Mouse (Mus musculus): ENCODE measurements around the gene Fam20c.

Fam20c gene

DNA sequence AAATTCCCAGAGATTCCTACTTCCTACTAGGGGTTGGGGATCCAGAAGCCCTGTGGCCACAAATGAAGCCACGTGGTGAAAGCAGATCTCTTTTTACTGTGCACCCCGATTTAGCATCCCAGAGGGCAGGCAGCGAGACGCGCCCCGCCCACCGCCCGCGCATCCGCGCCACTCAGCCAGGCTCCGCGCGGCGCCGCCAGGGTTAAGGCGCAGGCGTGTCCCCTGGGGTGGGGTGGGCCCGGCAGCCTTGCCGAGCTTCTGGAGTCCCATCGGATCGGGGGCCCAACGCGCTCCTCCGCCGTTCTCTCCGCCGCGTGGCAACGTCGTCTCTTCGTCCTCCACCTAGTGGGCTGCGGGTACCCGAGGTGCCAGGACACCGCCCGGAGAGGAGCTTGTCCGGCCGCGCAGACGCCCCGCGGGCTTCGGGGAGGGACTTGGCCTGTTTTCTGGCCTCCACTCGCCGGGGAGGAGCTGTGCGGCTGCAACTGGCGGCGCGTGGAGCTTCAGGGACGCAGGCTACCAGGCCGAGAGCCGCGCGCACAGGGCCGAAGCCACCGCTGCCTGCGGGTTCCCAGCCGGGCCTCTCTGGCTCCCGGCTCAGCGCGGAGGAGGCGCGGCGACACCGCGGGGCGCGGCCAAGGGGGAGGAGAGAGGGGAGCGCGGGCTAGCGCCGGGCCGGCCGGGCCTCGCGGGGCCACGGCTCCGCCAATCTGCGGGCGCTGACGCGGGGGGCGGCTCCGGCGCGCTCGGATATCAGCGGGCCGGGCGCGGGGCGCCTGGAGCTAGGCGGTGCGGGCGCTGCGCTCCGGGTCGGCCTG is at the start of gene Fam20c:
Fam20c (plus strand) TSS at position 212 of the 818 bp plus-strand sequence.
- DNase-seq (ENCODE audit: low read depth, low spot score) = peak; percentile 45

DNA sequence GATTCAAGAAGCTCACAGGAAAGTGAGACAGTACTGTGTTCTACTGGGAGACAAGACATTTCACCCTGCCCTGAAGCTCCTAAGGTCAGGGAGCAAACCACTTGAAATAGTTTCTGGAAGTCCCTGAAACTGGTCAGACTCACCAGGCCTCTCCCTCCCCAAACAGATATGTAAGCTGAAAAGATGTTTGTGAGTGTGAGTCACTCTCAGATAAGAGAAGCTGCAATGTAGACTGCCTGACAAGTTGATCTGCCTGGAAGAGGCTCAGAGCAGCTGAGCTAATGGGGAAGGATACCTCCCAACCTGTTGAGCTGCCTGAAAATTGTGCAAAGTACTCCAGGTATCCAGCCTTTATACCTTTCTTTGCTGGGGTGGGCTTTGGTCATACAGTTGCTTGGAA is 46.9 kb upstream of the Fam20c start:
- no peak for DNase-seq (ENCODE audit: low read depth, low spot score)

DNA sequence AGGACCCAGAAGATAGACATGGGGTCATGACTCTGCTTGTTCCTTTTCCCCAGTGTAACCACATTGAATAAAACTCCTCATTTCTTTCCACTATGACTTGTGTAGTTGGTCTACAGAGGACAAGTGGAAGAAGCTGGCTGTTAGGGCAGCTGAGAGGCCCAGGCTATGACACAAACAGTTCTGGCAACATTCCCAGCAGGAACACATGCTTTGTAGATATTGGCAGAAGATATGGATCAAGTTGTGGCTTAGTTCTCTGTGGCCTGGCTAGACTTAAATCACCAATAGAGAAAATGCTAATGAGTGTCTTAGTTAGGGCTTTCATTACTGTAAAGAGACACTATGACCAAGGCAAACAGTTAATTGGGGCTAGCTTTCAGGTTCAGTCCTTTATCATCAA is 45.7 kb upstream of the Fam20c start:
- no peak for DNase-seq (ENCODE audit: low read depth, low spot score)

DNA sequence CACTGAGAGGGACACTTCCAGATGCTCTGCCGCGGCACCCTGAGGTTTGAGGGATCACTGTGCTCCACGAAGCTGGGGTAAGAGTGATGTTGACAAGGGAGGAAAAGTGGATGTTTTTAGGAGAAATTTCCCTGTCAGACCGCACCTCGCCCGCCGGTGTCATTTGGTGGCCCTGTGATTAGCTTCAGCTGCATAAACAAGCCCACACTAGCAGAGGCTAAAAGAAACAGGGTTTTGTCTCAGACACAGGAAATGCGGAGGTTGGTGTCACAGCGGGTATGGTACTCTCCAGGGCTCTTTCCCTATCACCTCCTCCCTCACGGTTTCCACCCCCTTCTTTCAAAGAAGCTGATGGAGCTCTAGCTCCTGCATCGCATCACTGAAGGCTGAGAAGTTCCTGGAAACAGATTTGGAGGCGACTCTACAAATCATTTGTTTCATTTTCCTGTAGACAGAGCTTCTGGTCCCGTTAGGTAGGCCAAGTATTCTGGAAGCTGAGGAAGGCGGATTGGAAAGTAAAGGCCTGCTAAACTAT is 38.7 kb upstream of the Fam20c start:
- no peak for DNase-seq (ENCODE audit: low read depth, low spot score)

DNA sequence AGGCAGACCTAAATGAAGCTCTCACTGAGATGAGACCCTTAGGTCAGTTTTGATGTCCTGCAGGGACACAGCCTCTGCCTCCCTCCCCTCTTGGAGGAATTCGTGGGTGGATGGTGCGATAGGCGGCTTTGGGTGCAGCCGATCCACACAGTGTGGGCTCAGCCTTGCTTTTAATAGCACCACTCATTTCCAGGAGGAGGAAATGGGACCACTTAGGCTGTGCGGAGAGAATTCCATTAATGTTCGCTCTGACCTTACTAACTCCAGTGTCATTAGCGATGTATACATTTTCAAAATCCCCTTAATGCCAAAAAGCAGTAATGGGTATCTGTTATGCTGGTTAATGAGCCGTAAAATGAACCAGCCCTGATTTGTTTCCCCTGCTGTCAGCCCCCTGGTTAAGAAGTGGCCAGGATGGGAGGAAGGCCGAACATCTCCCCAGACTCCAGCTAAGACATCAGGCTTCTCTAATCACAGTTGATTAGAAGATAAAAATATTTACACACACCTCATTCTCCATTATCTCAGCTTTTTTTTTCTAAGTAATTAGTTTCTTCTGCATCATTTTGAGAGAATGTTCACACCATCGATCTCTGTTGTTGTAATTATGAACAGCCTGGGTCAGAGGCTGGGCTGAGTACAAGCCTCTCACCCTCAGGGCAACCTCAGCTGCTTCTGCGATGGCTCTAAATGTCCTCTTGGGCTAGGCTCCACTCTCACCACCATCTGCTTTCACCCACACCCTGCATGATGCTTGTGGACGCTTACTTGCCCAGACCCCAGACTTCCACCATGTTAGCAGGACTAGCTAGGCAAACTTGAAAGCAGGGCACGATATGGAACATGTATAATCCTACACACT is 33.8 kb upstream of the Fam20c start:
- no peak for DNase-seq (ENCODE audit: low read depth, low spot score)

DNA sequence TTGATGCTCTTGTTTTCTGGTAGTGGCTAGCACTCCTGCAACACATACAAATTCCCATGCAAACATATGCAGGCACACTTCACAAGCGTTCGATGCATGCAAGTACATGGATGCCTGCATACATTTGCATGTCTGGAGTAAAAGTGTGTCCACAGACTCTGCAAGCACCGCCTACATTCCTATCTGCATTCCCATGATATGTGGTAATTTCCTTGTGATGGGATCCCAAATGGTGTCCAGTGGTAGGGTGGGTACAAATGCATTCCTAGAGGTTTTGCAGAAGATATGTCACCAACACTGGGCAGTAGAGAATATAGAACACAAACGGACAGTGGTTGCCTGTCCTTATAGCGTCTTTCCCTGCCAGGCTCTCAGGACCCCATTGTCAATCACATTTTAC is 29.9 kb upstream of the Fam20c start:
- DNase-seq (ENCODE audit: low read depth, low spot score) = no peak

DNA sequence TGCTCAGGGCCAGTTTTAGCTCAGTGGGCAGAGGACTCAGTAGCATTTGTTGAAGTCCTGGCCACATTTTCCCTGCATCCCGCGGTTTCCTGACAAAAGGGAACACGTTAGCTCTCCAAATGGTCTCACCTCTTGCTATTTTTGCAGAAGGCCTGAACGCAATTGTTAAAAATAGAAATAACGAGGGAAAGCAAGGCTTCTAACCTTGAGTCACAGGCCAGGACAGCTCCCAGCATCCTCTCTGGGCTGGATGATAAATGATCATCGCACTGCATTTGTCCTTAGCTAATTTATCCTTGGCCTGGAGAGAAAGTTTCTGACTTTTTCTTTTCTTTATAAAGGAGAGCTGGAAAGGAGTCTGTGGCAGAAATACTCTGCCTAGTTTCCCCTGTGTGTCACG is 29.2 kb upstream of the Fam20c start:
- DNase-seq (ENCODE audit: low read depth, low spot score) = no peak

DNA sequence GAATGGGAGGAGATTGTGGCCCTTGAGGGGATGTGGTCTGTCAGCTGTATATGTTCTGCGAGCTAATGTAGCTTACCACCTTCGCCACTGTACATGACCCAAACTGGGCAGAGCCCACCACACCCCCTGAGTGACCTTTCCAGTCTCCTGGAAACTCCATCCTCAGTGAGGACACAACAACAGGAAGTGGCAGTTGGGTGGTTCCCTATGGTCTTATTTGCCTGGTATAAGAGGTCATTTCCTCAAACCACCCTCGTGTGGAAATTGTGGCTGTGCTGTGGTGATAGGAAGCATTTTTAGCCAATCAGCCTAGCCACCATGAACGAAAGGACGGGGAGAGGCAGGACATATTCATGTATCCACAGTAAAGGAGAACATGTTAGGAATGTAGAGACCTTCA is 23.5 kb upstream of the Fam20c start:
- no peak for DNase-seq (ENCODE audit: low read depth, low spot score)

DNA sequence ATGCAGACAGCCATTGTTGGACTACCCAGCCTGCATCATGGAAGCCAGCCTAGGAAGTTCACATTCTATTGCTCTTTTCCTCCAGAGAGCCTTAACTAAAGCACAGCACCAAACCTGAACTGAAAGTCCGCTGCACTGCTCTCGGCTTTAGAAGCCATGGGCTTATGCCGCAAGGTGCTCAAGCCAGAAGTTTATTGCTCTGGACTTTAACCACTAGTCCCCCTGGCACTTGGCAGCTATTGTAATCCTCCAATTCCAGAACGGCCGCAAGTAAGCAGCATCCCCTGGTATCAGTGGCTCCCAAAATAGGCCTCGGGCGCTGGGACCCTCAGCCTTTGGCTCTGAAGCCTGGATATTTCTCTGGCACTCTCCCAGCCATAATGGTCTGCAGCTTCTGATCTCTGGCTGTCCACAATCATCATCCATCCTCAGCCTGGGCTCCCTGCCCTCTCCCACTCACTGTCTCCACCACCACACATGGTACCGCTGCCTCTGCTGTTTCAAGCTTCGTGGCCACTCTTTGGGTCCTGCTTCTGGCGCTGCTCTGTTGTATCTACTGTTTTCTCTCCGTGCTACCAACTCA is 20.9 kb upstream of the Fam20c start:
- no peak for DNase-seq (ENCODE audit: low read depth, low spot score)

DNA sequence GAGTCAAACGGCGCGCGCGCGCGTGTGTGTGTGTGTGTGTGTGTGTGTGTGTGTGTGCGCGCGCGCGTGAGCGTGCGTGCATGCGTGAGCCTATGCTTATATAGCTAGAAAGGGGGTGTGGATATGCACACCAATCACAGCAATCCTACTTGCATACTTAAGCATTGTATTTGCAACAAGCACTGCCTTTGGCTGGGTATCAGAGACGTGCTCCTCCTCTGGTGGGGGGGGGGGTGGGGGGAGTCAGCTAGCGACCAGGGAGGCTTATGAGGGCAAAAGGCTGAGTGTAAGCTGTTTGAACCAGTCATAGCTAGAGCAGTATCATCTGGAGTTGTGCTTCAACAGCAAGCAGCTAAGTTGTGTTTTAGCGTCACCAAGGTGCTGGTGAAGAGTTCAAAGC is 20.3 kb upstream of the Fam20c start:
- no peak for DNase-seq (ENCODE audit: low read depth, low spot score)

DNA sequence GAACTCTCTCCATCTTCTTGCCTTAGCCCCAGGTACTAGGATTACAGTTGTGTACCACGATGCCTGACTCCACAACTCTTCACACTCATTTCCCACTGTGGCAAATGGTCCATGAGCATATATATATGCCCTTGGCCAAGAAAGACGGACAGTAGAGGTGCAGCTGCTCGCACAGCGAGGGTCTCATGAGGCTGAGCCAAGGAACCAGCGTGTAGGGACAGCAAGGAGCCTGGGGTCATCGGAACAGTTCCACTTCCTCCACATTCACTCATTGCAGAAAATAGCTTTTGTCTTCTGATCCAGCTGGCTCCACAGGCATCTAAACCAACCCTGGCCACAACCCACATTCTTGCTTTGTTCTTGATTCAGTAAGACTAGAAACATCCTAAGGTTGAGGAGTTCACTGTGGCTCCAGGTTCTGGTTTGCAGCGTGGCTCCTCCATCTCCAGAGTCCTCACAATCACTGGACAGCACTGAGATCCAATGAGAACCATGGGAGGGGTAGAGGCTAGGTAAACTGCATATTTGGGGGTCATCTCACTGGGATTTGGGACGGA is 19.0 kb upstream of the Fam20c start:
- DNase-seq (ENCODE audit: low read depth, low spot score) = no peak

DNA sequence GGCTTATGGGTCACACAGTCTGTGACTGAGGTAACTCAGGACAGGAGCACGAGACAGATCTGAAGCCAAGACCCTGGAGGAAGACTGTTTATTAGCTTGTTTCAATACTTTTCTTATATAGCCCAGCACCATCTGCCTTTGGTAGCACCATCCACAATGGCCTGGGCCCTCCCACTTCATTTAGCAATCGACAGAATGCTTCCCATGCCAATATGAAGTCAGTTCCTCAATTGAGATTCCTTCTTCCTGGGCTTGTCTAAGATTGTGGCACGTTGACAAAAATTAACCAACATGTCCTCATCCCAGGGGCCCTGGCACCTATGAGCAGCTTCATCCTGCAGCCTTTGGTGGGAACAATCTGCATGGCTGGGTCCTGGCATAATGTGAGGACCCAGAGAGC is 14.2 kb upstream of the Fam20c start:
- no peak for DNase-seq (ENCODE audit: low read depth, low spot score)

DNA sequence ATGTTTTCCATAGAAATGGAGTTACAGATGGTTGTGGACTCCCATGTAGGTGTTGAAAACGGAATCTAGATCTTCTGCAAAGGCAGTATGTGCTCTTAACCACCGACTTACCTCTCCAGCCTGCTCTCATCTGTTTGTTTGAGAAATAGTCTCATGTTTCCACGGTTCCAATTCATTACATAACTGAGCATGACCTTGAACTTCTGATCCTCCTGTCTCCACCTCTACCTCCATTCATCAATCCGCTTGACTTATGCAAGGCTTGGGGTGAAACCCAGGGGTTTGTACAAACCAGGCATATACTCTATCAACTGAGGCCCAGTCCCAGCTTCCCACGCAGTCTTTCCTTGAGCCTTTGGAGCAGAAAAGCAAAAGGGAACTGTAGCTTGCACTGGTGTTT is 12.8 kb upstream of the Fam20c start:
- DNase-seq (ENCODE audit: low read depth, low spot score) = no peak

DNA sequence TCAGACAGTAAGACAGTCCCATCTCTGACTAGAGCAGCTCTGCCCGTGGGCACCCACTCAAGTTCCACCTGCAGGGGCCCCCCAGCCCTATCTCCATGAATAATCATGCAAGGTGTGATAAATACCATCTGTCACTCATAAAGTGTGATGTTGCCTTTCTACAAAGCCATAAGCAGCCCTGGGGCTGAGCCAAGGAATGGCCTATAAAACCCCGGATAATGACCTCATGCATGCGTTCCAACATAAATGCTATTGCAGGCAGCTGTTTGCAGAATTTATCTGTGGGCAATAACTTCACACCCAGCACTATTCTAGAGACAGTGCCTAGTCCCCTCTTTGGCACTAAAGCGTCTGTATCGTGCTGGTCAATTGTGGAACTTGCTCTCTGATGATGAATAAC is 12.0 kb upstream of the Fam20c start:
- DNase-seq (ENCODE audit: low read depth, low spot score) = no peak

DNA sequence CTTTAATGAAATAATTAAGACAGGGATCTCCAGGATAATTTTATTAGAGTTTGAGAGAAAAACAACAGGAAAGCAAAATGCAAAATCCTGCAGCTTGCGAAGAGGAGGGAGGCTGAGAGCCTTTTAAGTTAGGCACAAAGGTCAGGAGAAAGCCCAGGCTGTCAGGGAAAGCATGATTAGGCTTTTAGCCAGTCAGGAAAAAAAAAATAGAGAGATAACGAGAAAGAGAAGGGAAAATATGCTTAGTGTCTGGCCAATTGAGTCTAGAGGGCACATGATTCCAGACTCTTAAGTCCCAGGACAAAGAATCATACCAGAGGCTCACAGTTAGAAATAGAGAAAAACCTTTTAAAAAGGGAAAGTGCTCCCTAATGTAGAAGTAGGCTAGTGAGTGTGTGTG is 10.7 kb upstream of the Fam20c start:
- DNase-seq (ENCODE audit: low read depth, low spot score) = no peak

DNA sequence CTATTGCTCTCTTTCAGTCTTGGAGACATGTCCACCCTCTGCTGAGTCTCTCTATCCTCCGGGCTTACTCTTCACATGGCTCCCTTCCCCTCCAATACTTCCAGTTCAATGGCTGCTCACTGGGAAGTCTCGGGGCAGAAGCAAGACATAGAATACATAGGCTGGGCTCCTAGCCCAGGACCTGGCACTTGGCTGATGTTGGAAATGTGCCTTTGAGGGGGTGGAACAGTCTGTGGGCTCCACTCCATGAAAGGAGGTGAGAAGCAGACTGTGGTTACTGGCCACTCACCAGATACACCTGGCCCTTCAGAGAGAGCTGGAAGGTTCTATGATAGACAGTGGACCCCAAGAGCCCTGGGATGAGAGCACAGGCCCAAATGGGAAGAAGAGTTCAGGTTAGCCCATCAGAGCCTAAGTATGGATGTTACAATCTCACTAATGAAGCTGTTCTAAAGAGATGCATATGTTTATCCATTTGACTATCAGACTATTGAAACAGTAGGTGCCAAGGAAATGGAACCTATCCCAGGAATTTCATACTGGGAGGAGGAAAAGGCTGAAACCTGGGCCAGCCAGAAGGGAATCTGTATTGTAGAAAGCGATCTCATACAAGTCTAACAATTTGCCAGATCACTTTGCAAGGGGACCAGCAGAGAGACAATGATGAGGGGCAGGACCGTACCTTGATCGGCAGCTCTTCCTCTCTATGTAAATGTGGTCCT is 8.8 kb upstream of the Fam20c start:
- no peak for DNase-seq (ENCODE audit: low read depth, low spot score)

DNA sequence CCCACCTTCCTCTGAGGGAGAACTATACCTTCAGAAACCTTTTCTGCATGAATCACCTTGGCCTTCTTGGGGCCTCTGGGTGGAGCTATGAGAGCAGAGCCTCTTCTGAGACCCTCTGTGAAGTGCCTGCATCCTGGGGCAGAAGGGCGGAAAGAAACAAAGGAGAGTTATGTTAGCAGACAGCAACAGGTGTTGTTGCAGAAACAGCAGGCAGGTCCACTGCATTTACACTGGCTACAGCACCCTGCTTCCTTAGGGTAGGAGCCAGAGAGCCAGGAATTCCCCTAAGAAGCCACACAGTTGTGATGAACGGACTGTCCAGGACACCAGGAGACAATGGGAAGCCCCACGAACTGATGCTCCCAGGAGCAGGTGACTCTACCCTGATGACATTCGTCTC is 1.0 kb upstream of the Fam20c start:
- no peak for DNase-seq (ENCODE audit: low read depth, low spot score)

DNA sequence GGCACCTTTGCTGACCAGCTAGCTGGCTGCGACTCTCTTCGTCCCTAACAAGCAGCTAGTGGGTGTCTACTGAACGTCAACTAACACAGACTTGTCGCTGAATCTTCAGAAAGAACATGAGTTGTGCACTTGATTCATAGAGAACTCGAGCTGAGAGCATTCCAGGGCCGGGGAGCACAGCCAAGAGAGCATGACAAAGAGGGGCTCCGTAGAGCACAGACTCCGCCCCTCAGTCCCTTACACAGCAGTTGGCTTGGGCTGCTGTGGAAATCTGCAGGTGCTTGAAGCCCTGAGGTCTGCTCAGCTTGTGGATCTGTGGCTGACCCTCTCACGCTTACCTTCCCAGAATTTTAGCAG is 390 bp upstream of the Fam20c start:
- DNase-seq (ENCODE audit: low read depth, low spot score) = no peak

DNA sequence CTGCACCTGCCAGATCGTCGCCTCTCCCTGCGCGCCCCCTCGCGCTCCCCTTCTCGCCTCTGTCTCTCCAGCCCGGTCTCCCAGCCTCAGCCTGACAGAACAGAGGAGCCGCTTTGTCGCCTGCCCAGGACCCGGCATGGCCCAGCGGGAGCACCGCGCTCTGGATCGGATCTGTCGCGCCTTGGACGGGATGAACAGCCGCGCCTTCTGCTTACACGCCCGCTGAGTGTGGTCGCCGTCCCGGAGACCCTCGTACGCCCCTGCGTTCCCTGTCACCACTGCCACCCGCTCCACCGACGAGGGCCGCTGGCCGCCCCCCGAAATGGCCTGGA is 773 bp downstream of the Fam20c start:
- DNase-seq (ENCODE audit: low read depth, low spot score) = no peak

DNA sequence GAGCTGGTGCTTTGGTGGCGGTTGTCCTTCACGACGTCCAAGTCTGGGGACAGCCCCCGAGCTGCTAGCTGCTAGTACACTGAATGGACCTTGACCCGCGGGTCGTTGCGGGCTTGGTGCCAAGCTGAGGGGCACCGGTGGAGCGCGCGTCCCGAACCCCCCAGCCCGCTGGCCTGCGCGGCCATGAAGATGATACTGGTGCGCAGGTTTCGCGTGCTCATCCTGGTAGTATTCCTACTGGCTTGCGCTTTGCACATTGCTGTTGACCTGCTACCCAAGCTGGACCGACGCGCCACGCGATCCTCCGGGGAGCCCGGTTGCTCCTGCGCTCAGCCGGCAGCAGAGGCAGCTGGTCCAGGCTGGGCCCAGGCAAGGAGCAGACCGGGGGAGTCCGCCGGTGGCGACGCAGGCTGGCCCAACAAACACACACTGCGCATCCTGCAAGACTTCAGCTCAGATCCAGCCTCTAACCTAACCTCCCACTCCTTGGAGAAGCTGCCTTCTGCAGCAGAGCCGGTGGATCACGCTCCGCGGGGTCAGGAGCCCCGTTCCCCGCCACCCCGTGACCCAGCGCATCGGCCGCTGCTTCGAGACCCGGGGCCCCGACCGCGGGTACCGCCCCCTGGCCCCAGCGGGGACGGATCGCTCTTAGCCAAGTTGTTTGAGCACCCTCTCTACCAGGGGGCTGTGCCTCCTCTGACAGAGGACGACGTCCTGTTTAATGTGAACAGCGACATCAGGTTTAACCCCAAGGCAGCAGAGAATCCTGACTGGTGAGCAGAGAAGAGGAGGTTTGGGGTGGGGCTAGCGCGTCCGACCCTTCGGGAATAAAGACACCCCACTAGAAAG is 1.4 kb downstream of the Fam20c start:
- no peak for DNase-seq (ENCODE audit: low read depth, low spot score)
